Mouse (Mus musculus): ENCODE measurements around the gene Rnf180.

- no peak for TF ChIP-seq POLR2A (IDR thresholded peaks at IDR 0.05; ENCODE audit: low read depth, low read length)
- no peak for TF ChIP-seq ZNF384 (IDR thresholded peaks at IDR 0.05; ENCODE audit: low read depth, low read length)
- no peak for TF ChIP-seq CTCF (conservative IDR thresholded peaks at IDR 0.05 in 1 of 2, IDR thresholded peaks at IDR 0.05 in 1 of 2; ENCODE audit: low read depth in 2 of 2, low read length in 2 of 2)
- no peak for TF ChIP-seq E2F4 (IDR thresholded peaks at IDR 0.05; ENCODE audit: insufficient replicate concordance, low read depth, low read length)
- no peak for TF ChIP-seq MAFK (IDR thresholded peaks at IDR 0.05; ENCODE audit: insufficient replicate concordance, low read length)
- no peak for TF ChIP-seq EP300 (IDR thresholded peaks at IDR 0.05; ENCODE audit: low read length)
- no peak for TF ChIP-seq MYC (IDR thresholded peaks at IDR 0.05; ENCODE audit: low read depth, low read length)
Observed at GRCm38 (mm10) chr13:105198658-105199057, 96.0 kb downstream of the Rnf180 start.
